Mouse (Mus musculus) brain, embryonic 18.5 days (tissue): ENCODE data around the gene Sh3rf3.

Experiments
- DNase-seq: peaks from one replicate; pipeline ENCODE4 v3.0.0-alpha.2; 2012; ENCODE audit warnings: low read depth, low spot score

Gene Sh3rf3

DNA sequence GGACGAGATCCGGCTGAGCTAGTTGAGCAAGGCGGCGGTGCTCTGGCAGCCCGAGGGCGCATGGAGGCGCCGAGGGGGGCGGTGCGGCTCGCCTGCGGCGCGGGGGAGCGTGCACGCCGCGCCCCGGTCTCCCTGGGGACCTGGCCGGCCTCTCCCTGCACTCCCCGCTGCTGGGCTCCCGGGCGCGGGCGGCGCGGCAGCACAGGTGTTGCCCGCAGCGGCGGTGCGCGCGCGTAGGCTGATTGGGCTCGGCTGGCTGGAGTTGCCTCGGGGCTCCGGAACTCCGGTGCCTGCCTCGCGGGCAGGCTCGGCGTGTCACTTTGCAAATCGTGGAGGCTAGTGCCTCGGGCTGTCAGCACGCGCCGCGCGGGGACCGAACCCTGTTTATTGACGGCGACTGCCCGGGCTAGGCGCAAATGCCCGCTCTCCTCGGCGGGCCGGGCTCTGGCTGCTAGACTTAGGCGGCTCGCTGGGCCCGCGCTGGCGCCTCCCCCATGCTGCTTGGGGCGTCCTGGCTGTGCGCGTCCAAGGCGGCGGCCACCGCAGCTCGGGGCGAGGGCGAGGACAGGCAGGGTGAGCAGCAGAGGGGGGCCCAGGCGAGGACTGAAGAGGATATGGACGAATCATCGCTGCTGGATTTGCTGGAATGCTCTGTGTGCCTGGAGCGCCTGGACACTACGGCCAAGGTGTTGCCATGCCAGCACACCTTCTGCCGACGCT, at the start of gene Sh3rf3:
TSS of gene Sh3rf3 (plus strand) at position 279 of the 720 bp plus-strand sequence.
- no peak for DNase-seq

DNA sequence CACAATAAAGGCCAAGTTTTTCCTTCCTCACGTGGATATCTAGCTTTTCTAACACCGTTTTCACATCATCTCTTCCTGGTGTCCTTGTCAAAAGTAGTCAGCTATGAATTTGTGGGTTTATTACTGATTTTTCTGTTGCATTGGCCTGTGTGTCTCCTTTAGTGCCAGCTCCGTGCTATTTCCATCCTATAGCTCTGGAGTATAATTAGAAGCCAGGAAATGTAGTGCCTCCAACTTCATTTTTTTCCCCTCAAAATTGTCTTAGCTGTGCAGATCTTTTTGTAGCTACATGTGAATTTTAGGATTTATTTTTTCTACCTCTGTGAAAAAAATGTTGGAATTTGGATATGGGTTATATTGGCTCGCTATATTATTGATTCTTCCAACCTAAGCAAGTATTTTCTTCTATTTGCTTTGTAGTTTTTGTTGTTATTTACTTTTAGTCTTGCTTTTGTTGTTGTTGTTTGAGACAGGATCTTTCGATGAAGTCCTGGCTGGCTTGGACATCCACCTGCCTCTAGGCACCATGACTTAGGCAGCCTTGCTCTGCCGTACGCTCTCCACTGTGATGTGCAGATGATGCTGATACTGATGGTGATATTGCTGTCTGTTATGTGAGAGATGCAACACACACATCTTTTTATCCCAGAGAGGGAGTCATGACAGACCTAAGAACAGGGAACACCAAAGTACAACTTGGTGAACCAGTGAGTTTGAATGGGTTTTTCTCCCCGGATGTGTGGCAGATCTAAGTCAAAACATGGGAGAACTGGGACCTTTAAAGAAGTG, 24.5 kb upstream of the Sh3rf3 start:
- no peak for DNase-seq

- no peak for DNase-seq
Measured at GRCm38 (mm10) chr10:58797555-58797954, 15.6 kb upstream of the Sh3rf3 start.

GRCm38 (mm10) chr10:58798156-58798555, 15.0 kb upstream of the Sh3rf3 start:
- DNase-seq: no peak

DNA sequence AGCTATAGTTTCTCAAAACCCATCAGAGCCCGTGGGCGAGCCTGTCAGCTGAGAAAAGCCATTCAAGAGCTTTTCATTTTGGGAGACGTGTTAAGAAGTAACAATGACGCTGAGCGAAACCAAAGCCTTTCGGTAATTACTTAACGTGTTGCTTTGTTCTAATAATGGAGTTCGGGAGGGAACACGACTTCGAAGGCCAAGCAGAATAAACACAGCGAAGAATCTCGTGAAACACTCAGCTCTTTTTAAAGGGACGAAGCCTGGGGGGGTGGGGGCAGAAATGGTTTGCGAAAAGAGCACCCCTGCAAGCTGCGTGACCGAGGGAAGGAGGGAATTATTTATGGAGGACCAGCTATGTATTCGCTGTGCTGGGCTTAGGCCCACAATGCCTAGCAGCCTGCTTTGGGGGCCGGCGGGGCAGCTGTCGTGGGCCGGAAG, 12.1 kb upstream of the Sh3rf3 start:
- no peak for DNase-seq

GRCm38 (mm10) chr10:58802391-58802790, 10.8 kb upstream of the Sh3rf3 start:
- DNase-seq: no peak

GRCm38 (mm10) chr10:58807956-58808355, 5.2 kb upstream of the Sh3rf3 start:
- DNase-seq: no peak

DNA sequence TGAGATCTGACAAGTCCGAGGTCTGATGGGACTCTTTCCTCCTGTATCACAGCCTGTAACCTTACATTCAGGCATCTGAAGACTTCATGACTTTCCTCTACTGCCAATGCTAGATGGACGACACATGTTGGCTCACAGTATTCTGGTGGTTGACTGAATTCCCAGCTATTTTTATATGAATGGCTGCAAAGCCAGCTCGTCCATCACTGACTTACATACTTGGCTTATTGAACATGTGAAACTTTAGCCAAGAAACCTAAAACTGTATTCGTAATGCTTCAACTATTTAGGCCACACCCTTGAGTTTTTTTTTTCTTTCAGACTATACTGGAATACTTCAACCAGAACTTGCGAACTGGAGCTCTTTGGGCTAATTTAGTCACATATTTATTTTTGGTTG, 3.0 kb upstream of the Sh3rf3 start:
- no peak for DNase-seq

GRCm38 (mm10) chr10:58812210-58813080, 714 bp upstream of the Sh3rf3 start:
- DNase-seq: peak; percentile 82

GRCm38 (mm10) chr10:58813801-58814191, 637 bp downstream of the Sh3rf3 start:
- no peak for DNase-seq

DNA sequence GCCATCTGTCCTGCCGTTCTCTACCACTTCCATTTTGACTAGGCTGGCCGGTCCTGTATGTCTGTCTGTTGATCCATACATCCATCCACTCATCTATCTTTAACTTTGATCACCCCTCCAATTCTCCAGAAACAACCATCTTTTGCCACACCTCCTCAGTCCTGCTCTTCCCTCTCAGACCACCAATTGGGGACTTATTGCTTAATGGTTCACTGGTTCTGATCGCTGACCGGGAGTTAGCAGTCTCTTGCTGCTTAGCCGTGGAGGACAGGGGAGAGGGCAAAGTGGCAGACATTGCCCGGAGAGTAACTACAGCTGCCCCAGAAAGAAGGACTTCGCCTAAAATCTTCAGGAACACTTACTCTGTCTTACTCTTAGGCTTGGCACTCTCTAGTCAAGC, 1.3 kb downstream of the Sh3rf3 start:
- DNase-seq: no peak

- DNase-seq: no peak
Measured at GRCm38 (mm10) chr10:58824016-58824568, 10.9 kb downstream of the Sh3rf3 start.

- no peak for DNase-seq
Measured at GRCm38 (mm10) chr10:58829251-58830111, 16.3 kb downstream of the Sh3rf3 start.

DNA sequence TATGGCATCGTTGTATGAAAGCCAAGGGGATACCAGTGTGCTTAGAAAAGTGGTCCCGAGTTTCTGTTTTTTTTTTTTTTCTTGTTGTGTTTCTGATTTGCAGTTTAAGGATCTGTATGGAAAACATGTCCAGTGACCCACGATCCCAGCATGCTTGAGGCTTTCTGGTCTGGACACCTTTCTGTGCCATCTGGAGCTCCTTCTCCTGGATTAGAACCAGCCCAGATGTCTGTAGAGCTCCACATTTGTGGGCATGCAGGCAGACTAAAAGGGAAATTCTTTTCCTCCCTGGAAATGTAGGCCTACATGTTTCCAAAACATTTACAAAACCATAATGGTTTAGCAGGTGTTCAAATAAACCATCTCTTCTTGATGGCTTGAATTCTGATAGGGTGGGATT, 20.0 kb downstream of the Sh3rf3 start:
- no peak for DNase-seq

GRCm38 (mm10) chr10:58833741-58834178, 20.6 kb downstream of the Sh3rf3 start:
- no peak for DNase-seq

- no peak for DNase-seq
Measured at GRCm38 (mm10) chr10:58836391-58836790, 23.2 kb downstream of the Sh3rf3 start.

- DNase-seq: no peak
Measured at GRCm38 (mm10) chr10:58837504-58837903, 24.3 kb downstream of the Sh3rf3 start.

GRCm38 (mm10) chr10:58841945-58842344, 28.8 kb downstream of the Sh3rf3 start:
- DNase-seq: no peak

DNA sequence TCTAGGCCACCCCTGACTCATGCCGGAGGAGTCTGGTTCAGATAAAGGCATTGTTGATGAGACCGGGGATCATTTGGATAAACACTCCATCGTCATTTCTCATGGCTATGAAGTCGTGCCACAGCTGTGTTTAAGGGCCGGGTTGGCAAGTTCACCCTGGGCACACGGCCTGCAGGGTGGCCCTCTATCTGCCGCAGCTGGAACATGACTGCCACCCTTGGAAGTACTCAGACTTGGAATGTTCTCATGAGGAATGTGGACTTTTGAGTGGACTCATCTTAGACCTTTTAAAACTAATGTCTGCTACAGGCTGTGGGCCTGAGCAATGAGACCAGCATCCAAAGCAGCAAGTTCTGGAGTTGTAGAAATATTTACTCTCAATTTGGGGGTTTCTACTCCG, 29.9 kb downstream of the Sh3rf3 start:
- DNase-seq: no peak

DNA sequence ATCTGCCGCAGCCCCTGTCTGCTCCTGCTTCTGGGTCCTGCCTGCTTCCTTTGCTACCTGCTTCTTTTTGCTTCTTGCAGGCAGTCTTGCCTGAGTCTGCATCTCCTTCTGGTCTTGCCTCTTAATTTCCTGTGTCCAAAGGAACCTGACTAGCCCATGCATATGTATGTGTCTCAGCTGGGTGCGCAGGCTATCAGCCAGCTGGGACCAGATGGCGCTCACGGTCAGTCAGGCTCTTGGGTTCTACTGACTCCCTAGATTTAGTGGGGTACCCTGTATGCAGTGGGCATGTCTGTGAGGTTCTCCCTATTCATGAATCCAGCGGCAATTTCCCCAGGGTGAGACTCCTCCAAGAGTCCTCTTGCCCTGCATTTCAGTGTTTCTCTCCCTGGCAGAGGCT, 35.0 kb downstream of the Sh3rf3 start:
- DNase-seq: no peak

GRCm38 (mm10) chr10:58848536-58848935, 35.4 kb downstream of the Sh3rf3 start:
- DNase-seq: no peak
